Mouse (Mus musculus) bone marrow macrophage, adult 2 months (primary cell): ENCODE measurements around the gene Mxi1.

Source experiments
- CTCF ChIP-seq: IDR thresholded peaks from 2 replicates; pipeline ENCODE4 v1.5.1; 2012; ENCODE audit warnings: low read depth, mild to moderate bottlenecking, low read length, moderate library complexity
- POLR2A ChIP-seq: IDR thresholded peaks from 2 replicates; pipeline ENCODE4 v1.6.1; 2012; ENCODE audit warnings: mild to moderate bottlenecking, low read depth, low read length, borderline replicate concordance

DNA sequence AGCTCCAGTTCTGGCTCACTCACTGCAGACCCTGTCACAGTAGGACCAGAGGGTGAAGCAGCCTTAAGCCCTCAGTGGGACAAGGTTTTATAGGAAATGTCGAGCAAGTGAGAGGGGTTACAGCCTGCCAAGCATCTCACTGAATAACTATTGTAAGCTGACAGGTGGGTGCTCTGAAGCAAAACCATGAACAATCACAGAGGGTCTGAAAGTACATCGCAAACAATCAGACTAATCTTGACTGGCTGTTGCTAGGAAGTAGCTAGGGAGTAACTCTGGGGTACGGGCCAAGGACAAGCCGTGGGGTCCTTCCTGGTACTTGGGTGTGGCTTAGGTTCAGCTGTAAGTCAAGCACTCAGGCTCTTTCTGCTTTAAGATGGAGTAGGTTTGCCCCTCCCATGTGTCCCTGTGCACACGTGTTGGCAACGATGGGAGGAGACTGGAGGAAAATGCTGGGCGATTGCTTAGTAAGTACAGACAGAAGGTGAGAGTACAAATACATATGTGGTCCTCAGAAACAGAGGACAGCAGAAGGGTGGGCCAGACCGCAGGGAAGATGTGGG, 82.5 kb downstream of the Mxi1 start:
- TF ChIP-seq CTCF (no peak), POLR2A (no peak)
